Mouse (Mus musculus) cortical plate, adult 2 months (tissue): ENCODE measurements around the gene Fam110c. TPM values are rescaled to one million over a fixed set of nuclear protein-coding genes. Genes with fewer than 3 reads are reported as not detected.

ENCODE experiments used
- H3K27ac ChIP-seq: fragments of 200-500 bp; 2 replicates; pipeline ENCODE4 v1.5.1; 2012; ENCODE audit warnings: low read length, control low read depth, inconsistent platforms; ENCODE audit not compliant: insufficient read depth
- H3K4me1 ChIP-seq: fragments of 200-500 bp; 2 replicates; pipeline ENCODE4 v1.6.1; 2011; ENCODE audit warnings: low read length; ENCODE audit not compliant: control insufficient read depth, insufficient read depth
- H3K4me3 ChIP-seq: fragments of 200-500 bp; 2 replicates; pipeline ENCODE4 v1.5.1; 2011; ENCODE audit warnings: mild to moderate bottlenecking, low read length, control low read depth; ENCODE audit not compliant: insufficient read depth
- CTCF ChIP-seq: fragments of 200-500 bp; IDR thresholded peaks from 2 replicates; pipeline ENCODE4 v1.5.1; 2011; ENCODE audit warnings: mild to moderate bottlenecking, control low read depth, low read length; ENCODE audit not compliant: insufficient read depth; ENCODE audit errors: extremely low read depth
- POLR2A ChIP-seq: fragments of 200-500 bp; IDR thresholded peaks from 2 replicates; pipeline ENCODE4 v1.6.1; 2011; ENCODE audit warnings: mild to moderate bottlenecking, low read length, control low read depth; ENCODE audit not compliant: insufficient read depth; ENCODE audit errors: extremely low read depth
- polyA plus RNA-seq: library from polyadenylated mRNA; depleted of rRNA; stranded (reverse); fragments of >200 nt; gene quantifications from 2 replicates; pipeline ENCODE4 v1.2.3, GENCODE M21; 2012; rRNA removed

Fam110c gene
- polyA plus RNA-seq, 1 experiment: not detected

DNA sequence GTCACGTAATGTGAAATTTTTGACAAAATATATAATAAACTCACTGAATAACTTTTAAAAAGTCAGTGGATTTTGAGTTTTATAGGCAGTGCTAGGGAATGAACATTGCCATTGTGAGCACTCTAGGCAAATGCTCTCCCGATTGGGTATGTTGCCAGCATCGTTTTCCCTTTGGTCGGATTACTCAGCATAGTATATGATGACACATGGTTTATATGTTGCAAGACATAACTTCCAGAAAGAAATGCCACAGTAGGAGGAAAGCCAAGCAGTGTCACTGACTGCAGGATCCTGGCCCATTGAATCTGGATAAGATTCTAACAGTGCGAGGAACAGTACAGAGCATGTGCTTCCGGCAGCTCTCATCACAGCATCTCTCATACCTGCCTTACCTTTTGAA, 23.5 kb downstream of the Fam110c start:
- Histone ChIP-seq H3K4me1 (no peaks in the 10 kb centered on the region), H3K27ac (no peak overlapping the region), H3K4me3 (no peak overlapping the region)
- TF ChIP-seq POLR2A (no peak), CTCF (no peak)

DNA sequence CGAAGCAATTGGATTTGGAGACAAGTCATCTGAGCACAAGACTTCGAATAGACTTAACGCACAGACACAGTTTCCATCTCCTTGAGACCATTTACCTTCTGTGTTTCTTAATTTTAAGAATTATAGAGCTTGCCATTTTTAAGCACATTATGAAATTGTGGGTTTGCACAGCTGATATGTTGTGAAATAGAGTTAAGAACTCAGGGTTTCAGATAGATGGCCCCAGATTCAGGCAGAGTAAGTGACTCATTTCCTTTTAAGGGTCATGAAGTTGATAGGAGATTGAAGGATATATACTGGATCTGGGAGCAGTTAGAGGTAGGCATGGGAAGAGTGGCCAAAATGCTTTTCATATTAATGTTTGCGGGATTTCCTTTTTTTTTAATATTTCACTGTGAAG, 27.5 kb downstream of the Fam110c start:
- H3K4me1 ChIP-seq: no peaks in the 10 kb centered on the region

DNA sequence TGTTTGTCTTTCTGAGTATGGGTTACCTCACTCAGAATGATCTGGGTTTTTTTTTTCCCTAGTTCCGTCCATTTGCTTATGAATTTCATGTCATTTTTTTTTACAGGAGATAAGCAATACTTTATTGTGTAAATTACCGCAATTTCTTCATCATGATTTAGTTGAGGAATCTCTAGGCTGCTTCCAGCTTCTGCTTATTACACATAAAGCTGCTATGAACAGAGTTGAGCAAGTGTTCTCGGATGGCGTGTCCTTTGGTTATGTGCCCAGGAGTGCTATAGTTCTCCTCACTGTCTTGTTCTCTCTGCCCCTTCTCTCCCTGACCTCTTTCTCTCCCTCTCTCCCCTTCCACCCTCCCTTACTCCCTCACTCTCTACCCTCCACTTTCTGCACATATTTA, 28.2 kb downstream of the Fam110c start:
- no peak overlapping the region for H3K4me3 ChIP-seq

More for the DNA sequence above, 27.5 kb downstream of the Fam110c start:
- no peak overlapping the region for H3K4me3 ChIP-seq
- no peak overlapping the region for H3K27ac ChIP-seq
- TF ChIP-seq CTCF (no peak), POLR2A (no peak)

DNA sequence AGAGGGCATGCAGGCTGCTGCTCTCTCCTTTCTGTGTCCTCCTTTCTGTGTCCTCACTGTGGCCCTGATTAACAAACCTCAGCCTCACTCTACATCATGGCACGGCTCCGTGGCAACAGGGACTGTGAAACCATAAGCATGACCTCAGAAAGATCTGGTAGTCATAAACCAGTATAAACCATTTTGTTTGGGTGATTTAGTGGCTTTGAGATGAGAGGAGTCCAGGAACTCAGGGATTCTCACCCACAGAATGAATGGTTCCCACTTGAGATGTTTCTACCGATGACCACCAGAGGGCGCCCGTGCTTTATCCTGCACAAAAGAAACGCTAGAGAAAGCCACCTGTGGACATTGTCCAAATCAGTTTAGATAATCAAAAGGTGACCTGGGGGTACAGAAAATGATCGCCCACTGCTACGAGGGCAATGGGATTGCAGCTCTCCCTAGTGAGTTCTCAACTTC, 42.4 kb downstream of the Fam110c start:
- Histone ChIP-seq H3K4me1 (no peaks in the 10 kb centered on the region), H3K4me3 (no peak overlapping the region), H3K27ac (no peak overlapping the region)
- TF ChIP-seq POLR2A (no peak), CTCF (peak; percentile 58)

More for the DNA sequence above, 28.2 kb downstream of the Fam110c start:
- Histone ChIP-seq H3K4me1 (no peaks in the 10 kb centered on the region), H3K27ac (no peak overlapping the region)
- TF ChIP-seq CTCF (no peak), POLR2A (no peak)

DNA sequence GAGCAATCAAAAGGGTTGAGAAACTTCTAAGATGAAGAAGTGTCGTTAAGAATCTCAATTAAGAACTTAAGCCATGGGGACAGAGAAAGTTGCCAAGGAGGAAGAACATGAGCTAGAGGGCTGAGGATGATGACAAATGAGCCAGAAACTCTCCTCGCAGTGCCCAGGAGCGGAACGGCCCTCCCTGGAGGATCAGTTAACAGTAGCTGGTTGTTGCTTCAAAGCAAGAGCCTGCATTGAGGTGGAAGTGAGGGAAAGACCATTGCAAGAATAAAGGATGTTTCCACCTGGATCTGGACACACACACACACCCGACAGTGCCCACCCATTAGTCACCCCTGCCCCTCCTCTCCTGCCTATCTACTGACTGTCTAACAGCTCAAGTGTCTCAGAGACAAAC, 46.9 kb downstream of the Fam110c start:
- Histone ChIP-seq H3K4me1 (no peaks in the 10 kb centered on the region), H3K27ac (no peak overlapping the region), H3K4me3 (no peak overlapping the region)
- TF ChIP-seq CTCF (no peak), POLR2A (no peak)

DNA sequence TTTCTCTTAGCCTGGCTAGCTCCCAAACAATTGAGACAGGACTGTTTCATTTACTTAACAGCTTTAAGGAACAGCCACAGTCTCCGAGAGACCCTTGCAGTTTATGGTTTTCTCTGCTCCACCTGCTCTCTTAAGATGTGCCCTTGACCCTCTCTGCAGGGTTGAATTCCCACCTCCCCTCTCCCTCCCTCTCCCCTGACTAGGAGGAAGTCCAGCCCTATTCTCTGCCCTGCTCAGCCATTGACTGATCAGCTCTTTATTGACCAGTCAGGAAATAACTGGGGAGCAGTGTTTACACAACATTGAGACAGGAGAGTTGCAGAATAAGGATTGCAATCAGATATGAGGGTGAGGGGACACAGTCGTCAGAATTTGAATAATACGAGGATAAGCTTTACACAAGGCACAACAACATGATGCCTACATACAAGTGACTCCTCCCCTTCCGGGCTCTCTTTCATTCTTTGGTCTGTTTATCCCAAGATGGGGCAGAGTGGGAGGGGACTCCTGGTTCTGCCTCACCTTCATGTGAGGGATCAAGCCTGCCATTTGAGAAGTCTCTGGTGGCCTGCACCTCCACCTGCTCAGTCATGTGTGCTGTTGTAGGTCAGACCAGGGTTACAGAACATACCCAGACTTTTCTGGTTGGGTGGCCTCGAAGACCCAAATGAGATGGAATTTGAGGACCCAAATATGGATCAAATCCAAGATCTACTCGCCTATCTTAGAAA, 49.4 kb downstream of the Fam110c start:
- Histone ChIP-seq H3K27ac (no peak overlapping the region), H3K4me3 (no peak overlapping the region), H3K4me1 (no peaks in the 10 kb centered on the region)
- TF ChIP-seq CTCF (no peak), POLR2A (no peak)

DNA sequence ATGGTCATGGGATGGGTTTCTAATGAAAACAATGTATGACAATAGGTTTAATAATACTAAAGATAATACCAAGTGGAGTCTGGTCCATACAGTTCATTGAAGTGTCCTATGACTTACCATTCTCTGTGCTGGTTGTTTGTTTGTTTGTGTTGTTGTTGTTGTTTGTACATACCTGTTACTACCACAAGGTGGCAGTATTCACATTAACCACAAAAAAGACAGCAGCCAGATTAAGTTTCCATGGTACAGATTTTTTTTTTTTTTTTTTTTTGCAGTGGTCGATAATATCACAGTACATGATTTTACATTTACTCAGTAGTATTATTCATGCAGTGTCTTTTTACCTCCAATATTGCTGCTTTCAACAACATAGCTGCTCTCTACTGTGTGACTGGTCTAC, 52.4 kb downstream of the Fam110c start:
- no peak overlapping the region for H3K27ac ChIP-seq
- H3K4me3 ChIP-seq: no peak overlapping the region
- H3K4me1 ChIP-seq: no peaks in the 10 kb centered on the region
- TF ChIP-seq POLR2A: no peak
- TF ChIP-seq CTCF: no peak

DNA sequence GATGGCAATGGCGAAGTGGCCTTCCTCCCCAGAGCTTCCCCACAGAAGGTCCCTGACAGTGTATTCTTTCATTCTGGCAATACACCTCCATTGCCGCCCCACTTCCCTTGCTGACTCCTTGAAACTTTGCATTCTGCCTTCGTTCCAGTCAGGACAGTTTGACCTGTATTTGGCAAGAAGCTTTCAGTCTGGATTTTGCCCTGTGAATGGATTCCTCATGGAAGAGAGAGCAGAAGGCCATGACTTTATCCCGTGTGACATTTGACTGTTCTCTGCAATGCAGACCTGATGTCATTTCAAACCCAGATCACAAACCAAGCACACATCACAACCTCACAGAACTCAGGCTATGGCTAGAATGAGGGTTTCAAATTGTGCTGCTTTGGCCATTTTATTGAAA, 55.9 kb downstream of the Fam110c start:
- TF ChIP-seq POLR2A (no peak), CTCF (no peak)
- Histone ChIP-seq H3K27ac (no peak overlapping the region), H3K4me1 (no peaks in the 10 kb centered on the region), H3K4me3 (no peak overlapping the region)

Other genes starting within 250 kb of the Fam110c start
- 1.1 and 1.3 TPM in 2 replicates for gene Alkal2, start 189.5 kb upstream of the Fam110c start, polyA plus RNA-seq
- gene Acp1, start 162.3 kb upstream of the Fam110c start, polyA plus RNA-seq: 19.8 and 21.1 TPM in 2 replicates
- gene Sh3yl1, start 162.2 kb upstream of the Fam110c start, polyA plus RNA-seq: 8.7 and 9.3 TPM in 2 replicates
- not detected in 2 replicates for gene Gm6993, start 166.9 kb downstream of the Fam110c start, polyA plus RNA-seq
- gene Lamb1, start 191.4 kb downstream of the Fam110c start, polyA plus RNA-seq: 4.2 and 4.4 TPM in 2 replicates